Mouse (Mus musculus) urinary bladder, adult 18-20 months (tissue): ENCODE results near the gene Colq.
"Not testable (repeated sequence)": the region's sequence is repeated elsewhere in the genome, so short reads cannot be mapped to it uniquely, and the experiment has no call there.

Experiments
- DNase-seq, 2 experiments: peaks; one replicate each; pipeline ENCODE4 v3.0.0; 2022; ENCODE audit warnings: low spot score in 2 of 2, mixed read lengths in 2 of 2

The Colq gene

DNA sequence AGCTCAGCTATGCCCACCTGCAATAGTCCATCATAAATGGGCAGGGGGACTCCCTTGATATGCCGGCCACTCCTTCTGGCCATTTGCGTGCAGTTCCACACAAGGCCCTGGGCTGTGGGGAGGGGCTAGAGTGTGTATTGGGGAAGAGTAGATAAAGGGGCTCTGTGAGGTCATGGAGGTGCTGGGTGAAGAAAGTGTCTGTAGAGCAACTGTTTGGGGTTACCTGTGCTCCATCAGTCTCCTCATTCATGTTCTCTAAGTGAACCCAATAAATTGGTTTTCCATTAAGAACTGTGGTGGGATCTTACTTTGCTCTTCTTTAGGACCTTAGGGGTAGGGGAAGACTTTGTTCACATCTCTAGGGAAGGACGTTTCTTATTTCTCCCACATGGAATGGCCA, at the start of gene Colq:
Gene Colq, minus strand, starts transcription at position 101 of the 400 bp plus-strand sequence.
- DNase-seq: no peak

DNA sequence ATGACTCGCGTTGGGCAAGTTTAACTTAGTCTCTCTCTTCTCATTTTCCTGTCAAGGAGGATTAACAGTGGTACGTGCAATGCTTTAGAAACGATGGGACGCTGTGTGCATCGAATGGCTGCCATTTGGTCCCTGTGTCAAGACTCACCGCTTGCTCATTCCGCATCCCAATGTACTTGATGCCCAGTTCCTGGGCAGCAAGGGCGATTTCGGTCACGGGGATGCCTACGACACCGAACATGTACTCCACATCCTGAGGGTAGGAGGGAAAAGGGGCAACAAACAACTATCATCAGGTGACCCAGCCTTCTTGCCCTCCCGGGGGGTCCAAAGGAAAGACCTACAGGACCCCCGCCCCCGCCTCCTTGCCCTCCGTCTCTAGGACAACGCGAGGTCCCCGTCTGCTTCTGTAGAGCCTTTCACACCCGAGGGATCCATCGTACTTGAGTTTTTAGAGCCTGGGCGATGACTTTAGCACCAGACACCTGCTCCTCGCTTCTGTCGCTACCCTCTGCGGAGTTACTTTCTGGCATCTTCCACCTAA, 49.3 kb upstream of the Colq start, which contains the start of gene Gm49387:
Gene Gm49387, minus strand, starts transcription at position 533 of the 544 bp plus-strand sequence.
- peak in 1 of 2 experiments; percentile 44 for DNase-seq

DNA sequence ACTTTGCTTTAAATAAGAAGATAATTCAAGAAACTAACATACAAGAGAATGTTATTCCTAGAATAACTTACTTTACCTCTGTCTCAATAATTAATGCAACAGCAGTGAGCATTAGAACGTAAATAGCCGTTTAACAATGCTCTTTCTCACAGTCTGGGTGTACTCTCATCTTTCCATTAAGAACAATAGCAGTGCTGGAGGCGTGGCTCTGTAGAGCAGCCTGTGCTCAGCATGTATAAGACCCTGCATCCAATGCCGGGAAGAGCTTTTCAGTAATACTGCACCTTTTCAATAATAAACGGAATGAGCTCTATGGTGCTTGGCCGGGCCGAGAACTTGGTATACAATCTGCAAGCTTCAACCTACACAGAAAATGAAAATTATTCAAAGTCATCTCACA, 39.5 kb upstream of the Colq start:
- no peak for DNase-seq

DNA sequence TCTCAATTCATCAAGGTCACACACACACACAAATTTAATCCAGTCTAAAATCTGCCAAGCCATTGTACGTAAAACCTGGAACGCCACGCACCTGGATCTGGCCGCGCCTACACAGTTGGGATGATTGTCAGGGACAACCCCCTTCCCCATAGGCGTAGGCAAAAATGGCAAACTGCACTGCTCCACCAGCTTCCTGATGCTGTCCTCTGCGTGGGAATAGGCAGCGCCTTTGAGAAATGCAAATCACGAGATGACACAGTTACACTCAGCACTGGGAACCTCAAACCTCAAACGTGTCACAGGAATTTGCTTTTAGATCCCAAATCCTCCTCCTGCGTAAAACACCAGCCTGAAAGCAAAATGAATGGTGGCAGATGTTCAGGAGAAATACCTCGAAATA, 31.6 kb upstream of the Colq start:
- no peak for DNase-seq

DNA sequence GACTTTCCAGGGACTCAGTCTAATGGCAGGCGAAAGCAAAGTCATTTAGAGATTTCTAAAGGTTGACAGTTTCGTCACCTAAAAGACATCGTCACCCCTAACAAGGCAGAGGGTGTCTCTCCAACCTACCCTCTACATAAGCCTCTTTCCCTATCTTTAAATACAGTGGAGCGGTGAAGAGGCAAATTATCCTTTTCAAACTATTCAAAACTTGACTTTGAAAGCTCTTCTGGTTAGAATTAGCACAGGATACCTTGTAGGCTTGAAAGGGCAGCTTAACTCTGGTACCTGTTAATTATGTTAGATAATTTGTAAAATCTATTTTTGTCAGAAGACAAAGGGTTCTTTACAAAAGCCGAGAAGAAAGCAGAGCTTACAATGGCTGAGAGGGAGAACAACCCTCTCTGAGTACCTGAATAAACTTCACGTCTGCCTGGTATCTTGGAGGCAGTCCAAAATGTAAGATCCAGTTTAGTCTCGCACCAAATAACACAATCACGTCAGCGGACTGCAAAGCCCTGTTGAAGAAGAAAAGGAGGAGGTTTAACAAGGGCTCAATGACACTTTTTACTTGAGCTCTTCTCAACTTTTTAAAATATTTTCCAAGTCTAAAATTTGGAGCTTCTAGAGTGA, 29.6 kb upstream of the Colq start:
- DNase-seq: no peak

DNA sequence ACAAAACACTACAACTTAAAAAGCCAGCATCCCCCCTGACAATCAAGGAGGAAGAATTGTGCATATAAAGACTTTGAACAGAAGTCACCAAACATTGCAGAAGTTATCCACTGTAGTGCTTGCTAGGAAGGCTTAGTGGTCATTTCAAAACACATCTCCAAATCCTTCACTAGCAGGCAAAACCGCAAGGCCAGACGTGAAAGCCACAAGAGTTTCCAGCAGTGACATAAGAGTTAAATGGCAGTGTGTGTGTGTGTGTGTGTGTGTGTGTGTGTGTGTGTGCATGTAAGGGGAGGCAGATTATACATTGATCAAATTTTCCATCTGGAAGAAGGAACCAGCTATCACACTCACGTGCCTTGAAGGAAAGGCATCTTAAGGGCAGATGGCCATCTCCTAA, 26.9 kb upstream of the Colq start:
- DNase-seq: no peak

DNA sequence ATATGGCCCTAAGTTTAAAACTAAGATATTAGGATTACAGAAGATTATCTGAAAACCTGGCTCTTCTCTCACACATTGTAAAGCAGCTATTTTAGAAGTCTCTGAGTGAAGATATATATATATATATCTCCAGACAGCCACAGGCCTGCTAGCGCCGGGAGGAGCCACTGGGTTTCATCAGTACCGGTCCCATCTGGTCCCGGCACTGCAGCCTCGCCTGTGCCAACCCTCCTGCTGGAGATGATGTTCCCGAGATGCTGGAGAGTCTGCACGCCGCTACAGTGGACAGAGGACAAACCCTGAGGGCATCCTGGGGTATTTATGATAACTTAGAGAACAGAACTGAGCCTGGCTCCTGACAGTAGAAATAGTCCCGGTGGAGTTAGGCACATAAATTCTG, 26.1 kb upstream of the Colq start:
- DNase-seq: no peak

DNA sequence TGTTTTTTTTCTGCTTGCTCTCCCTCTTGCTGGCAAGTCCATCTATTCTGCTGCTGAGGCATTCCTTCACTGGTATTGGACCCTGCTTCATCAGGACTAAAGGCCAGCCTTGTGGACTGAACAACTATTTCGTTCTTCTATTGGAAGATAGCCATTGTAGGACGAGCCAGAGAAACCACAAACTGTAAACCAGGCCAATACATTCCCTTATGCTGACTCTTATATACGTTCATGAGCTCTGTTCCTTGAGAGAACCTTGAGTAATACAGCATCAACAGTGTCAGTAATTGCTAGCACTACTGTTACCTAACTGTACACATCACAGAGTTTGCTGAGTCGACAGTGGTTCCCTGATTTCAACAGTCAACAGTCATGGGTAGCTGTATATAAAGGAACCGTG, 22.5 kb upstream of the Colq start:
- no peak for DNase-seq

DNA sequence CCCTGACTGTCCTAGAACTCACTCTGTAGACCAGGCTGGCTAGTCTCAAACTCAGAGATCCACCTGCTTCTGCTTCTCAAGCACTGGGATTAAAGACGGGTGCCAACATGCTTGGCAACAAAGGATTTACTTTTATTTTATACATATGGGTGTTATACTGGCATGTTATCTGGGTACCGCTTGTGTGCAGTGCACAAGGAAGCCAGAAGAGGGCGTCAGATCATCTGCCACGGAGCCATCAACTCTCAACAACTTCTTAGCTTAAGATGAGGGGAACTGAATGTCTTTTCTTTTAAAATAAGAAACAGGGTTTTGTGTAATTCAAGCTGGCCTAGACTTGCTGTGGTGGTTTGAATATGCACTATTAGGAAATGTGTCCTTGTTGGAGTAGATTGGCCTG, 20.8 kb upstream of the Colq start:
- no peak for DNase-seq

DNA sequence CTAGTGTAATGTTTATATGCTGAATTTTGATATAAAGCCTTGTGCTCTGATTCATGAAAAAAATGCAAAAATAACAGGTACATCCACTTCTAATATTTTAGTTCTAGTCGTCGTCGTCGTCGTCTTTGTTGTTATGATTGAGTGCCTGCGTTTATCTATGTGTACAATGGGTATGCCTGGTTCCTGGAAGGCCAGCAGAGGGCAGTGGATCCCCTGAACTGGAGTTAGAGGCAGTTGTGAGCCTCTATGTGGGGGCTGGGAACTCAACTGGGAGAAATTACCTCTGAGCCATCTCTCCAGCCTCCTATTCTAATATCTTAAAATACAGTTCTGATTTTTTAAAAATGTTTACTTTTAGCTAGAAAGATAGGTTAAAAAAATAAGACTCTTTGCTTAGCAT, 14.4 kb upstream of the Colq start:
- no peak for DNase-seq

DNA sequence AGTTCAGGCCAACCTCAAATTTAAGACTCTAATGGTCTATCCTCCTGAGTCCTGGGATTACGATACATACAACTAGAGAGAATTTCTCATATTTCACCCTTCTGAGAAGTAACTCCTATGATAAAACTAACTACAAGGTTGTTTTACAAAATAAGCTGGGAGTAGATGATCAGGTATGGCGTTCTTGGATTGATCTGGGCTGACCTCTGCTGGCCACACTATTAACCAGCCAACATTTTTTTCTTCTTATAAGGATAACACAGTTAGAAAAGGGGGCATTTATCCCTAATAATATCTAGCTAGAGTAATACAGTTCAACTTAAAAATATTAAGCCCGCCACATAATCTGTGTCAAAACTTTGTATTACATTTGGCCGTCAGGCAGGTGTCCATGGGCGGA, 13.8 kb upstream of the Colq start:
- no peak for DNase-seq

DNA sequence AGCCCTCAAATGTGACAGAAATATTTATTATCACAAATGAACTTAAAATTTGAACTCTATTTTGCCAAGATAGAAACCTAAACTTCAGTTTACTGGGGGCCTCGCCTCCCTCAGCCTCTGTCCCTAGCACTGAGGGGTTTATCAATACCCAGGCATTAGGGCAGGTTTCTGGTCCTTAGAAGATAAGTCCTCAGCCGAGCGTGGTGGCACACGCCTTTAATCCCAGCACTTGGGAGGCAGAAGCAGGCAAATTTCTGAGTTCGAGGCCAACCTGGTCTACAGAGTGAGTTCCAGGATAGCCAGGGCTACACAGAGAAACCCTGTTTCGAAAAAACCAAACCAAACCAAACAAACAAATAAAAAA, 11.5 kb upstream of the Colq start:
- not testable (repeated sequence) for DNase-seq

DNA sequence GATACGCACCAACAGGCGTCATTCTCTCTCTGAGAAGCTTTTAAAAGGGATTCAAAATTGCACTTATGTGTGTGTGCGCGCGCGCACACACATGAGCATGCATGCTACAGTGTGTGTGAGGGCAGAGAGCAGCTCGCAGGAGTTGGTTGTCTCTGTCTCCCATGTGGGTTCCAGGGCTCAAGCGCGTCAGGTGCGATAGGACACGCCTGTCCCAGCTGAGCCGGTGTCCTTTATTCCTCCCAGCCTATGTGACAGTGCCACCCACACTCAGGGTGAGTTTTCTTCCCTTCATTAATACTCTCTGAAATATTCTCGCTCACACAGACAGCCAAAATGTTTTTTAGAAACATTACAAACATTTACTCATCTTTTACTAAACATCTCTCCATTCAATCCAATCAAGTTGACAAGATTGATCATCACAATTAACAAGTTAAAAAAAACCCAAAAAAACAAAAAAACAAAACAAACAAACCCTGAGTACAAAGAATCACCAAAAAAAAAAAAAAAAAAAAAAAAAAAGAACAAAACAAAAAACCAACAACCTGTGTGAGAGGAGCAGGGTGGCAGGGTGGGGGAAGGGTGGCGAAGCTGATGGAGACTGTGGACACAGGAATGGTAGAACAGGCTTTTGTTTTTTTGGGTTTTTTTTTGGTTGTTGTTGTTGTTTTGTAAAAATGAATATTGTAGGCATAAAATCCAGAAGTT, 10.9 kb upstream of the Colq start:
- DNase-seq: no peak

DNA sequence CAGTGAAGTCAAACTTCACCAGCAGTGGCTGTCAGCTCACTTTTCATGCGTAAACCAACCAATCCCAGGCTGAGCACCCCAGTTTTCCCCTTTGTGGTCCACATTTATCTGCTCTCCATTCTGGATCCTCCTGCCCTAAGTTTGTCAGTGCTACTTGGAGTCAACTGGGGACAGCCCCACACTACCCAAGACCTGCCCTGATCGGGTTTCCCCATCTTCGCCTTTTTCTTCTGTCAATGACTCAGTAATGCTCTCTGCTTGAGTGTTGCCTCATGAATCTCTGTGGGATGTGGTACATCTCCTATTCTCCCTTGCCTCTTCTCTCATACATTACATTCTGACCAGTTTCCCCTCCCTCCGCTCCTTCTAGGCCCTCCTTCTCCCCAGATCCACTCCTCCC, 6.3 kb upstream of the Colq start:
- no peak for DNase-seq

DNA sequence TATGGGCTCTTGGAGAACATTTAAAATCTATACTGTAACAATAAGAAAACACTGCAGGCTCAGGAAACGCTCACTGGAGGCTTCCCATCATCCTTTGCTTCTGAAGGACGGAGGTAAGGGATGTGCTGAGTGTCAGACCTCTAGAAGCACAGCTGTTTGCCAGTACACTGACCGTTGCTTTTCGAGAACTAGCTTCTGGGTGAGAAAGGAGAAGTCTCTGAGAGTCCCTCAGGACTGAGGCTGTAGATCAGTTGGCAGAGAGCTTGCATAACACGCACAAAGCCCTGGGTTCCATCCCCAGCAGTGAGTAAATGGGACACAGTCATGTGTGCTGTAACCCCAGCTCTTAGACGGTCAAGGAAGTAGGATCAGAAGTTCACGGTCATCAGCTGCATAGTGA, 5.3 kb upstream of the Colq start:
- no peak for DNase-seq

DNA sequence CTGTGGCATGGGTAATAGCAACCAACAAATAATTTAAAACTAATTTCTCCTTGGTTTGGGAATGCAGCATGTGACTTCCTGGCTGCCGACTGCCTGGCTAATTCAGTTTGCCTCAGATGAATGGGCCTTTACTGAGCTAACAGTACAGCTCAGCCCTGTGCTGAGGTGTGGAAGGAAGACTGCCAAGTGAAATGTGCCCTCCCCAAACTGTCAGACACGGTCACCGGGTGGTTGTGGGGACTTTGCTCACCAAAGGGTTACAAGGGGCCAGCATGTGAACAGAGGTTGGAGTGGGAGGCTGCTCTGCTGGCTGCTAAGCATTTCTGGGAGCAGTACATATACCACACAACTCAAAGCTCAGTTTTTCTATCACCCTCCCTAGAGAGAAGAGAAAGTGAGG, 3.5 kb upstream of the Colq start:
- no peak for DNase-seq

DNA sequence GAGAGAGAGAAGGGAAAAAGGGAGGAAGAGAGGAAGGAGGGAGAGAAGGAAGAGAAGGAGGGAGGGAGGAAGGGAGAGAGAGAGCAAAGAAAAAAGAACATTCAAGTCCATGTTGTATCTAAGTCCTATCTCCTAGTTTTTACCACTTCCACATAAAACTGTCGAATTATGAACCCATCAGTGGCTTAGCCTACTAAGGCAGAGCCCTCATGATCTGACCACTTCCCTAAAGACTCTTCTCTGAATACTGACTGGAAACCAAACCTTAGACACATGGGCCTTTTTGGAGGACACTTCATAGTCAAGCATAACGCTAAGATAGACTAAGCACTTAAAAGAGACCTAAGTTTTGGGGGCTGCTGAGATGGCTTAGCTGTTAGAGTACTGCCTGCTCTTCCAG, 1.9 kb upstream of the Colq start:
- DNase-seq: no peak

DNA sequence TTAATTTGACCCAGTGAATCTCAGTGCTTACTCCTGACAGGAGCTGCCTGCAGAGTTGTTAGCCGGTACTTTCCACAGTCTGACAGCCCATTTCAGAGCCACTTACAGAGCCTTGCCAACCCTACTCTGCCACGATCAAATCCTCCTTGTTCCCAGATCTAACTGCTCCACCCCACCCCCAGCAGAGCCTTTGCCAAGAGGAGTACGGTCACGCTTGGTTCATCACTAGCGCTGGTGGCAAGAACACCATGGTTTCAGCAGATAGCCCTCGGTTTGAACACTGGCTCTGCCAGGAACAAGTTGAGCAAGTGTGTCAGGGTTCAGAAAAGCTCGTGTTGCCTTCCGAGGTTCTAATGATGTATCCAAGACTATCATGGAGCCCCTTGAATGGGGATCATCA, 4.7 kb downstream of the Colq start:
- DNase-seq: no peak

DNA sequence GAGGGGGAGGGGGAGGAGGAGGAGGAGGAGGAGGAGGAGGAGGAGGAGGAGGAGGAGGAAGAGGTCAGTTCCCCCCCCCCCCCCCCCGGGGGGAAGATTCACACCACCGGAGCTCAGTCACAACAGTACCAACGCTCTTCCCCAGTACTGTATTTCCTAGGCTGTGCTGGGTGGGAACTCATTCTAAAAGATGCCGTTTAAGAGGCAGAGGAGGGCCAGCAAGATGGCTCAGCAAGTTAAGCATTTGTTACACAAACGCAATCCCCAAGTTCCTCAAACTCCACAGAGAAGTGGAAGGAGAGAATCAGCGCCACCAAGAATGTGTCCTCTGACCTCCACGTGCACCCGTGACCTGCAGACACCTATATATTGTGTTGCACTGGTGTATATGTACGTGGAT, 8.1 kb downstream of the Colq start:
- no peak for DNase-seq

DNA sequence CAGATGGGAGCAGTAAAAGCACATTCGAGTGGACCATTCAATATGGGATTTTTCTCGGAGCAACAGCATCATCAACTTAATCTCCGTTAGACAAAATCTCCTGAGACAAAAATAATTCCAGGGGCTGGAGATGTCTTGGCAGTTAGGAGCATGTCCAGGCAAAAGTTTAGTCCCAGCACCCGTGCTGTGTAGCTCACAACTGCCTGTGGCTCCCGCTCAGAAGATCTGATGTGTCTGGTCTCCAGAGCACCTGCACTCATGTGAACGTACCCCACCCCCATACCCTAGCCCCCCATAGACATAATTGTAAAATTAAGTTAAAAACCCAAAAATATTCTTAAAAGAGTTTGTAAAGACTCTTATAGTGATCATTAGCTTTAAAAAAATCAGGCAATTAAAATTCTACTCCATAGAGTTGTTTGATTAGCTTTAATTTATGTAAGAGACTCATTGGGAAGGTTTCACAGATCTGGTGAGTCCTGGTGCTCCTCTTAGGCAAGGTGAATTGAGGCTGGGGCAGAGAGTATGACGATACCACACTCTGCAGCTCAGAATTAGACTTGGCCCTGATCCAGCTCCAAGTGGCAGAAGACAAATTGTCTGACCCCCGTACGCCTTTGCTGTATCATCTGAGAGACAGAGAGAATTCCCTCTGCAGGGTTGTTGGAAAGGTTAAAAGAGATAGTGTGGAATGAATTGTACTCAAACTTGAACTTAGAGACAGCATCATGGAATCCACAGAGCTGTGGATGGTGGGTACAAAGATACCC, 13.0 kb downstream of the Colq start:
- DNase-seq: no peak

DNA sequence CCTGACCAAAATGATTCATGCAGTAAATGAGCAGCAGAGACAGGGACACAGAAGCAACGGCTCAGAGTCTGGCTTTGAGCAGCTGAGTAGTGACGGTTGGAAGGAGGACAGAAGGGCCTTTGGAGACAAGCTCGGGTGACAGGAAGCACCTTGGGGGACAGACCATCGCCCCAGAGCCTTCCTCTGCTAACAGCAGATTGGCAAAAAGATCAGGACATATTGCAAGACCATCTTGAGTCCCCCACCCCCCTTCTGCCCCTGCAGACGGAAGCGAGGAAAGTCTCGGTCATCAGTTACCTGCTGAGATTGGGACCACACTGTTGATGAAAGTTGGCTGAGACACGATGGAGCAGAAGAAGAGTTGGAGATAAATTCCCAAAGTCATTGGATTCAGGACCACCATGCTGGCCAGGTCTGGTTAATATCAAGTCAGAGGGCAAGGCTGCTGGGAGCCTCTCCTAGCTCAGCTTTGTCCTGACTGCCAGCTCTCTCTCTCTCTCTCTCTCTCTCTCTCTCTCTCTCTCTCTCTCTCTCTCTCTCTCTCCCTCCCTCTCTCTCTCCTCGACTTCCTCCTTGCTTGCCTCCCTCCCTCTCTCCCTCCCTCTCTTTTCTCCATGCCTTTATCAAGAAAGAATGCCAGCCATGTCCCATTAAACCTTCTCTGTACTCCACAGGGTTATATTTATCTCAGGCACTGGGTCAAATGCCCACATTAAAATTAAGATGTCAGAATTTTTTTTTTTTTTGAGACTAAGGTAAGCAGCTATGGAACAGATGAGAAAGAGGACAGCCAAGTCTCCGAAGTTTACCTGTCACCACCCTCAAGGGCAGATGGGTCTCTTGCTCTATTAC, 14.1 kb downstream of the Colq start:
- no peak for DNase-seq

DNA sequence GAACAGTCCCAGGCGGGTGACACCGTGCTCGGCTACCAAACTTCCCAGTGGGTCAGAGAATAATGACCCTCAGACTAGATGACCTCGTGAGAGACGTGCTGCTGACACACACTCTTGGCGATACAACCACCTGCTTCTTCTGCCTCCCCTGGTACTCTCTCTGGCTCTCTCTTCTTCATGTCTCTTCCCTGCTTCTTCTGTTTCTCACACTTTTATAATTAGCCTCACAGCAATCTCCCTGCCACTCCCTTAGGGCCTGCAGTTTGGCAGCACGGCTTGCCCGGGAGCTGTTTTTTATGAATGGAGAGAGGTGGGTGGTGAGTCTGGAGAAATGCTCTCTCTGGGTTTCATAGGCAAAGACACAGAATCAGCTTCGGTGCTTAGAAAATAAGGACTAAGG, 15.3 kb downstream of the Colq start:
- DNase-seq: no peak
